Mouse (Mus musculus): ENCODE measurements around the gene Arhgef12.
A peak's percentile ranks its signal among the peaks of the same experiment; 100 is the strongest.

Arhgef12 gene

DNA sequence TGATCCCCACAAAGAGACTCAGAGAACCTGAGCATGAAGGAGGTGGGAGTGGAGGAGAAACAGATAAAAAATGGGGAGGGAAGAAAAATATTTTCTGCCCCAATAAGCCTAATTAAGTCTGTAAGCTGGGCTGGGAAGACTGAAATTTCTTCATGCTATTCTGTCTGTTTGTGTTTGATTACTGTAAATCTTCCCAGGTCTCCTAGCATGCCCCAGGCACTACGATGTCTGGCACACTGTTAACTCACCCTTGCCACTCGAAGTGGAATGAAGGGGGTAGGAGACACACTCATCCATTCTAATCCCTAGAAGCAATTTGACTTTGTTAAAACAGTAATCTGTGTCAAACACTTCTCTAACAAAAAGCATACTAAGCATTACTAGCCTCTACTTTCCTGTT is 35.3 kb downstream of the Arhgef12 start:
- DNase-seq: no peak

DNA sequence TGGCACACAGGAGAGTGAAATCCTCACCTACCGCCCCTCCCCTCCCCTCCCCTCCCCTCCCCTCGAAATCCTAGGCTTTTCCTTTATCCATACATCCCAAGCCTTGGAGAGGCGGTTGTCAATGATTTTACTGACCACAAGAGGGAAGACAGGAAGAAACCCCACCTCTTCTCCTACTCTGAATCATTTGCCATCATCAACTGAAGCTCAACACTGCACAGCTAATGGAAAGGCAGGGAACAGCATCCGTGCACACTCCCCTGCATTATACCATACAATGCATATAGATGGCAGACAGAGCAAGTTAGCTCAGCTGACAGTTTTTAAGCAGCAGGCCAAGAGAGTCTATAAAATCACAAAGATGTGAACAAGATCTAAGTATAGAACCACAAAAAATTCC is 35.9 kb downstream of the Arhgef12 start:
- no peak for DNase-seq

DNA sequence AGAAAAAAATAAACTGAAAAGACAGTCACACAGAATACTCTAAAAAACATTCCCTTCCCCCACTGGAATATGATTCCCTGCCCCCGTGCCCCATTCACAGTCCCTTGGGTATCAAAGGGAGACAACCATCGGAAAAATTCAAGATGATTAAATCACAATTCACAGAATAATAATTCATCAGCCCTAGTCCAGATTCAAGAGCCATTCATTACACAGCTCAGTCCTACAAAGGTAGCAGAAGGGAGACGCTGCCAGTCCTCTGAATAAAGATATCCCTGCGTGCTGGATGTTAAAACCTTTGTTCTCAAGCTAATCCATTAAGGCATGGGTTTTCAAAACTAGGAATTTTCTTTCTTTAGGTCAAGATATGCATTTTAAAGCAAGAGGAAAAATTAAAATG is 36.5 kb downstream of the Arhgef12 start:
- DNase-seq: no peak

DNA sequence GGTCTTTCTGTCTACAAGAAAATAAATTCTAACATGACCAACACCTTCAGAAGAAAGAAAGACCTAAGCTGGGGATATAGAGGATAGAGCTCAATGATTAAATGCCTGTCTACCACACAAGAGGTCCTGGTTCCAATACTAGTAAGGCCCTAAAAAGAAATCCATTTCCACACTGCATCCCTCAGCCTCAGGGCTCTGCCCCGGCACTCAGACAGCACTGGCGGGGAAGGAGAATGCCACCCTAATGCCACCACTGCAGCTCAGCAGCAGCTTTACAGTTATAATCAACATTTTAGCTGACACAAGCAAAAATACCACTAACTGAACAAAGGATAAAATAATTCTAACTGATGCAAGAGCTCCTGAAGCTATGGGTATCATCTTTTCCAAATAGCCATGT is 36.9 kb downstream of the Arhgef12 start:
- no peak for DNase-seq

DNA sequence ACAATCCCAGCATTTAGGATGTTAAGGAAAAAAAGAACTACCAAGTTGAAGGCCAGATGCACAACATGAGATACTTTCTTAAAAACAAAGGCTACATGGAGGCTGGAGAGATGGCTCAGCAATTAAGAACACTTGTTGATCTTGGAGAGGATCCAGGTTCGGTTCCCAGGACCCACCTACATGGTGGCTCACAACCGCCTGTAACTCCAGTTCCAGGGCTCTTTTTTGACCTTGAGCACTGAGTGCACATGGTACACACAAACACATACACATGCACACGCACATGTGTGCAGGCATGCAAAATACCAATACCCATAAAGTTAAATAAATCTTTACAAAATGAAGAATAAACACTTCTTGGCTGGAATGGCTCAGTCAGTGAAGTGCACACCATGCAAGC is 39.1 kb downstream of the Arhgef12 start:
- DNase-seq: no peak

DNA sequence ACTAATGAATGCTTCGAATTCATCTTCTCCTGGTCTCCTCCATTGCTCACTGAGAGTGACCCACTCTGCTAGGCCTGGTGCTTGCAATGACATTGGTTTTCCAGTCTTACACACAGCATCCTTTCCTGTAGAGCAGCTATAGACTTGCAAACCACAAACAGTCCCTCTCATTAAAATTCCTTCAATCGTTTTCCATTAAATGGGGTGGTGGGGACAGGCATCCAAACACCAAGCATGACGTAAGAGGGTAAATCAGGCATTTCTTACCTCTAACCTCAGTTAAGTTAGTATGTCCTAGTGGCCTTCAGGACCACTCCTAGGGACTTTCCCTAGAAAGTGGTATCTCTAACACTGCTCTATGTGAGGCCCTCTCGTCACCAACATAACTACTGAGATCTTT is 41.8 kb downstream of the Arhgef12 start:
- DNase-seq: no peak

DNA sequence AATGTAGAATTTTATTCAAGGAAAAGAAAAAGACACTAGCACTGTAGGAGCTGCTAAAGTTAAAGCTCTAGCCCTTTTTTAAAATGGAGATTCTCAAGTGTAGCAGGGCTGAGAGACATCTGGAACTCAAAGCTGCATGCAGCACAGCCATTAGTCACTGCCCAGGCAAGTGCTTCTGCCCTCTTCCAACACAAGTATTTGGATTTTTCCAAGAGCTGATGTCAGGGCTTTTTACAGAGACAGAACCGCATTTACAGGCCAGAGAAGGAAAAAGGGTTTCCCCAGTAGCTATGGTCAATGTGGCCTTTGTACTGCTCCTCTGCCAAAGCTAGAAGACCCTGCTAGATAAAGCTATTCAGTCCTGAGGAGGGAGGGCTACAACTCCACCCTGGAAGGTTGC is 45.5 kb downstream of the Arhgef12 start:
- no peak for DNase-seq

DNA sequence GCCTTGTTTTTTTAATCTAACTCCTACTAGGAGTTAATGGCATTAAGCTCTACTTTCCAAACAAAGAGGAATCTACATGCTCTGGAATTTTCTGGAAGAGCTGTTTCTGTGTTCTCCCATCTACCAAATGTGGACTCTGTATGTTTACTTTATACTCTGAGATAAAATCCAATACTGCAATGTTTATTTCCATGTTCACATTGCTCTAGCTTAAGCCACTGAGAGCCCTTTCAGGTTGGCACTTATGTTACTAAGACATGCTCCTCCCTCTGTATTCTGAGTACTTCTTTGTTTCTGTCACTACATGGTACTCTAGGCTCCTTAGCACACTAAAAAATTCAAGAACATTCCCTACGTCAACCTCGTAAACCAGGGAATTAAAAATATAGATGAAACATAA is 56.6 kb downstream of the Arhgef12 start:
- DNase-seq: no peak

DNA sequence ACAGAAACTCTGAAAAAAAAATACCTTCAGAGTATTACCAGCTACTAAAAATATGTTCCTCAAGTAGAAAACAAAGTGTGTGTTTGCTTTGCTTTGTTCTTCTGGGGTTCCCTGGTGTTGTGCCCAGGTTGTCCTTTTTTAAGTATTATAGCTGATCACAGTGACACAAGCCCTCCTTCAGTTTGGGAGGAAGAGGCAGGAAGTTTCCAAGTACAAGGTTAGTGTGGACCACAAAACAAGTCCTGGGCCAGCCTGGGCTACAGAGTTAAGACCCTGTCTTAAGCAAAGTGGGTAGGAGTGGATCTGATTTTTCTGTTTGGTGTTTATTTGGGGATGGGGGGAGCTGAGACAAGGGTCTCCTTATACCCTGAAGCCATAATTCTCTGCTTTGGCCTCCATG is 62.6 kb downstream of the Arhgef12 start:
- no peak for DNase-seq

DNA sequence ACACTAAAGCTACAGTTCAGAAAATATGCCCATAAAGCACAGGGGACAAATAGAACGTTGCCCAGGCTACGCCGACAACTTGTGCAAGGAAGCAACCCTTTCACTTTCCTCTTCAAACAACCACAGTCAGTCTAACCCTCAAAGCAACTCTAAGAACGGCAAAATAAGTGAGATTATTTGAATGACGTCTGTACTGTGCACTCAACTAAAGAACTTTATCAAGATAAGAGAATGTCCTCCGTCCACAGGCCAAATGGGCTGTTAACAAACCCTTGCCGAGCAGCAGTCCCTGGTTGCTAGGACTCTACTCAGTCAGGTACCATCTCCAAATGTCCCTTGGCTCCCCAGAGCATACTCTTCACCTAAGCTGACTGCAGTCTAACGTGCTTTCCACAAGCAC is 68.6 kb downstream of the Arhgef12 start:
- DNase-seq: no peak

DNA sequence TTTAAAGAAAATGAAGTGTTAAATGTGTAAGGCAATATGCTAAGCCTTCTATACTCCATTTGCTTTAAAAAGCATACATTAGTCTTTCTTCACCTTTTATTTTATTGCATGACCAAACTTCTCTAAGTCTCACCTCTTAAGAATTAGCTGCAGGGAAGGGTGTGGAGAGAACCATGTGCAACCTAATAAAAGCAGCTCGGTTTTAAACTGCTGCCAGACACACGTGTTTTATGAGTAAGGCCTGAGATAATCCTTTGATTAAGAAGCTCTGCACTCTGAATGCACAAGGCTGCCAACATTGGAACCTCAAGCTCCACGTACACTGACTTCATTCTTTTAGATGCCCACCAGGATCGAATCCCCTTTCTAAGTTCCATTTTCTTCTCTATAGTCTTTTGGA is 71.8 kb downstream of the Arhgef12 start:
- DNase-seq: no peak

DNA sequence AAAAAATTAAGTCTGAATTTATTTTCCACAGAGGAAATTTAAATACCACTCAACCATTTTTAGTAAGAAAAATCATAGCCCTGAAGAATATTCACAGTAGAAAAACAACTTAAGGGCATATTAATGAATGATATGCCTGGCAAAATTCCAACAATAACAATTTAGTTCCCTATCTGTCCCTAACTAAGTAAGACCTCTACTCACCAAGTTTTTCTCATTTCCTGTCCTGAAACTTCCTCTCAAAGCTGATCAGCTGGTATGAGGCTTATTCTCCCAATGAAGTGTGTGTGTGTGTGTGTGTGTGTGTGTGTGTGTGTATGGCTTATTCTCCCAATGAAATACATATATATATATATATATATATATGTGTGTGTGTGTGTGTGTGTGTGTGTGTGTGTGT is 72.8 kb downstream of the Arhgef12 start:
- DNase-seq: no peak

DNA sequence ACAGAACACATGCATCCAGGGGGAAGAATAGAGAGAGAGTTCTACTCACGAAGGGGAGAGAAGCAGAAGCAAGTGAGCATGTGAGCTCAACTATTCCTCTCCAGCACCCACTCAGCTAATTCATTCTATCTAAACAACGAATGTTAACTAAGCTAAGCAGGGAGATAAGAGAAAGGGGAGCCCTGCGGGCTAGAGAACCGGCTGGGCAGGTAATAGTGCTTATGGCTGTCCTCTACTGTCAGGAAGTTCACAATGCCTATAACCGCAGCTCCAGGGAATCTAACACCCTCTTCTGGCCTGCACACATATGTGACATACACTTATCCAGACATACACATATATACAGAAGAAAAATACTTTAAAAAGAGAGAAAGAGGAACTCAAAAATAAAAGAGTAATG is 79.3 kb downstream of the Arhgef12 start:
- no peak for DNase-seq

DNA sequence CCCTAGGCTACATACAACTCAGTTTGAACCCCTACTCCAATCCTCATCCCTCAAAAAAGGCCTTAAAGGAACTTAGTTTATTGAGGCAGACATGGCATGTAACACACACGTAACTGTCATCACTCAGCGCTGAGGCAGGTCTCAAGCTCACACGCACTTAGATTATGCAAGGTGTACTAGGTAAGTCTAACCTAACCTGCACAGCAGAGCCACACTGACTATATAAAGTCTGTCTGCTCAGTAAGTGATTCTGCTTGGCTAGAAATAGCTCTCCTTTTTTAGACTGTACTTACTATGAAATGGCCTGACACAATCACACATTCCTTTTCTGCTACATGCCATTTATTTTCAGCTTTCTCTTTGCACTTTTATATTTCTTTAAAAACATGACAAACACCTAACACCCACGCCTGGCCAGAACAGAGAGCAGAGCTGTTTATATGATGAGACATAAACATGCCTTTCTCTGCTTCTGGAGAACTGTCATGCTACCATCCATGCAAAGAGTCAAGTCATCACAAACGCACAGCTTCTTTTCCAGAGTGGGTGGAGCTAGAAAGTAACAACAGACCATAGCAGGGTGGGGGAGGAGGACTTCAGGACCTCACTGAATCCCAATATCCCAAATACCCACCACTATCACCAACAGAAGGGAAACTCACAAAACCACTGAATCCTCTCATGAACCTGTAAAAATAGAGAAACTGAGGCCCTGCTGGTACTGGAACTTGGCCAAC is 85.4 kb downstream of the Arhgef12 start:
- DNase-seq: no peak

DNA sequence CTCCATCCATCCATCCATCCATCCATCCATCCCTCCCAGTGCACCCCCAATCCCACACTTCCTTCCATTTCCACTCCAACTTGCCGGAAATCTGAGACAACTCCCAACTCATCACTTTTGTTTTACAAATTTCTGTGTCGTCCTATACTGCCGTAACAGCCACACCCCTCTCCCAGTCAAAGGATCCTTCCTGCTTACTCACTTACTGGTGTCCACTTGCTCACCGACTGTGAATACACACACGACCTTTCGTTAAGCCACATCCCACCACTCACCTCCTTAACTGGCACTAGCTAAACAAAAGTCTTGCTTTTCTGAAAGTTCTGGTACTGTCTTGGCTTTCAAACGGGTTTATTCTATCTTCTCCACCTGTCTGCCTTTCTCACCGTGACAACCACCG is 87.4 kb downstream of the Arhgef12 start:
- no peak for DNase-seq

DNA sequence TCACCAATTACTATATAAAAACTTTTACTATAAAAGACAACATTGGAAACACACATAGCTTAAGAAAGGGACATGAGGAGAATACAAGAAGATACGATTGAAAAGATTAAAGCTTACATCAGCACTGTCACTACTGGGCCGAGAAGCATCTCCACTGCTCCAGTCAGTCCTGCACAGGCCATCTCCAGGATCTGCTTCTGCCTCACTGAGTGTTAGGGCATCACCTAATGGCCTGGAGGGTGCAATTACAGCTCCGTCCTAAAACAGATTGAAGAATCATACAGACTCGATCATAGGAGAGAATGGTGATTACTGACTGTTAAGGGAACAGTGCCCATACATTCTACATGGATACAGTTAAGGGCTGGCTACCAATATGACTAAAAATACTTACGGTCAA is 91.3 kb downstream of the Arhgef12 start:
- no peak for DNase-seq

DNA sequence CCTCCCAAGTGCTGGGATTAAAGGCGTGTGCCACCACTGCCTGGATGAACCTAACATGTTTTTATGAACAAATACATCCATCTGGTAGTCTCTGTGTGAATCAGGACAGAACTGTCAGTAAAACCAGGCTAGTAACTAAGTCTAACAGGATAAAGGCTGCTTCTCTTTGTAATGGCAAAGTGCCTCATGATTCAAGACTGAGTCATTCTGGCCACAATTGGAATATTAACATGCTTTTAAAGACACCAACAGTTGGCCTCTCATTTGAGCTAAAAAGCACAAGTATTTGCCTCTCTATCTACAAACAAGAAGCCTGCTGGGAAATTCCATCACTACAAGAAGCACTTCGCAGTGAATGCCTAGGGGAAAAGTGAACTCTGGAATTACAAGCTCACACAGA is 91.7 kb downstream of the Arhgef12 start:
- DNase-seq: no peak

DNA sequence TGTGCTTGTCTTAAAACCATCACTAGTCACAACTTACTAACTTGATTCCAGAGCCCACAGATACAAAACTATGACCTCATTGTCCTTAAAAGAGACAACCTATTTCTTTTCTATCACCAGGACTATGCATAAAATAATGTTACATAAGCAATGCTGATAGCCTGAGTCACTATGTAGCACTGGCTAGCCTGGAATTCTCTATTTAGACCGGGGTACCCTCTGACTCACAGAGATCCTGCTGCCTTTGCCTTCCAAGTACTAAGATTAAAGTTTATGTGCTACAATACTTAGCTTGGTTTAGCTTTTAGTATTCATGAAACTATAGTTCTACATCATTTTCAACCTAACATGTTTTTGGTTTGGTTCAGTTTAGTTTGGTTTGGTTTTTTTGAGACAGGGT is 92.2 kb downstream of the Arhgef12 start:
- no peak for DNase-seq

DNA sequence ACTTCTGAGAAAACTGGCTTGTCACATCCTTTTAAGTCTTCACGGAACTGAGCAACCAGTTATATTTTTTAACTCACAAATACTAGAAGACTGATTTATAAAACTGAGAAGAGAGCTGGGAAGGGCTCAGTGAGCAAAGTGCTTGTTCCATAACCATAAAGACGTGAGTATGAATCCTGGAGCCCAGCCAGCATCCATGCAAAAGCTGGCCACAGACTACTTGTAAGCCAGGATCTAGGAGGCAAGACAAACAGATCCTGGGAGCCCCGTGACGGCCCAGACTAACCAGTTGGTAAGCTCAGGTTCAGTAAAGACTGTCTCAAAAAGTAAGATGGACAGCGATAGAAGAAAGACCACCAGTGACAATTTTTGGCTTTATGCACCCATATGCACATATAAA is 94.5 kb downstream of the Arhgef12 start:
- DNase-seq: no peak

DNA sequence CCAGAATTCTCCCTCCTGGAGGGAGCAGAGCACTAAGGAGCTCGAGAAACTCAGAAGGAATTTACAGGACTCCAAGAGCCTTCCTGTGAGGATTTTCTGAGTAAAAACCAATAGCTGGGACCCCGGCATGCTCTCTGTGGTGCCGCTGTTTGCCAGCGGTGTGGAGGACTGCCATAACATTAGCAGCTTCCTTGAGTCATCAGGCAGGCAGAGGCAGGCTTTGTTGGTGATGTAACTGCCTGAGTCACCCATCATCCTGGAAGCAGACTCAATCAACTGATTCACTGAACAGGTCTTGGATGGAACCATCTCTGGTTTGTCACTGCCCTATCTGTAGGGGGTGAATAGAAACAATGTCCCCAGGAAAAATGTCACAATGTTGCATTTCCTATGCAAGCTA is 96.0 kb downstream of the Arhgef12 start:
- no peak for DNase-seq

DNA sequence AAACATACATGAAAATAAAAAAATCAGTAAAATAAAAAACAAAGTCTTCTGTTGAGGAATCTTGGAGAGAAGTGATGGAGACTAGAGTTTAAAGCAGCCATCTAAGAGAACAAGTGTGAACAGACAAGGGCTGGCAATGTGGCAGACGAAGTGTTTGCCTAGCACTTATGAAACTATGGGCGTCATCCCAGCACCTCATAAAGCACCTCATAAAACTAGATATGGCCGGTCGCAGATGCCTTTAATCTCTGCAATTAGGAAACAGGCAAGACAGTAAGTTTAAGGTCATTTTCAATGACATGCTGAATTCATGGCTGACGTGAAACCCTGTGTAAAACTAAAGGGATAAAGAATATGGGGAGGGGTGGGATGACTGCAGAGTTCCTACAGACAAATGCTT is 103.2 kb downstream of the Arhgef12 start:
- DNase-seq: no peak

DNA sequence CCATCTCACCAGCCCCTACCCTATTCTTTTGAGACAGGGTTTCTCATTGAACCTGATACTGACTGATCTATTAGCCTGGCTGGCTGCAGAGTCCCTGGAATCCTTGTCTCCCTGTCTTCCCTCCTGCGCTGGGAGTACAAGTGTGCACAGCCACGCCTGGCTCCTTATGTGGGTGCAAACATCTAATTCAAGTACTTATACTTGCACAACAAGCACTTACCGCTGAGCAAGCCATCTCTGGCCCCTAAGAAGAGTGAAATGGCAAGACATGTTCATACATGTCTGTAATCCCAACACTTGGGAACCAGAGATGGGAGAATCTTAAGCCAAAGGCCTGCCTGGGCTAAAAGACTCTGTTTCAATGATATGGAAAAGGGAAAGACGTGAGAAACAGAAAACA is 104.0 kb downstream of the Arhgef12 start:
- no peak for DNase-seq

DNA sequence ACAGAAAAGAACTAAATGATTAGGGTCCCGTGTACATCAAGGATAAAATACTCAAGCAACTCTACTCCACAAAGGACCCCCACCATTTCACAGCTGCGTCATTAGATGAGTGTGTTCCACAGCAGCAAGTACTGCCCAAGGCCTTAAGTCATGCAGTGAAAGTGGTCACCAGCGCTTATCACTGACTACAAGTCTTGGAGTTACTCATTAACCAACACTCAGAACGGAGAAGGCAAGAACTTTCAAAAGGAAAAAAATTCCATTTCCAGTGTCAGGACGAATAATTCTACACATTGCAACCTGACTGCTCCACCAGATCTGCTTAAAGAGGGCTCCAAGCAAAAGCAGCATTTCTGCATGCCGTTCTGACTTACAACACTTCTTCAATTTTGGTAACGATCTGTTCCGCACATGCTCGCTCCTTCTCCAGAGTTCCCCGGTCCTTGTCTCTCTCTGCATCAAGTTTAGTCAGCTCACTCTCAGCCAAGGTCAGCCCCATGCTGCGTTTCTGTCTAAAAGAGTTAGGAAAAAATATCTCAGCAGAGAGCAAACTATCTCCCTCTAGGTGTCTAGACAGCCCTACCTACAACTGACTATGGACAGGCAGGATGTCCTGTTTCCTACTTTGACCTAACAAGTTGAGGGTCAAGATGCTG is 106.3 kb downstream of the Arhgef12 start:
- no peak for DNase-seq

DNA sequence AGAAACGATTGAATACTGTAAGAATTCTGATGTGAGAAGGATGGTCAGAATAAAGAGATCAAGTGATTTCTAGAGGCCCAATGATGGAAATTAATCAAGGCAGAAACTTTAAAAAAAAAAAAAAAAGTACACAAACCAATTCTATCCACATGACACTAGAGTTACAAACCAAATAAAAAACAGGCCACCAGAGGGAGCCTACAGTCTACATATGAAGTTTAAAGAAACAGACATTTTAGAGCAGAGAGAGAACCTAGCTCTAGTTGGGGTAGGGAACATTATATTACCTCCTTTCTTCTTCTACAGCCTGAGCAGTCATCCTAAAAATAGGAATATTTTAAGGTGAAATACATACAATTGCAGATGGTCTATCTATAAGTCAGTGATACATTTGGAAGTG is 107.0 kb downstream of the Arhgef12 start:
- peak; percentile 70 for DNase-seq

DNA sequence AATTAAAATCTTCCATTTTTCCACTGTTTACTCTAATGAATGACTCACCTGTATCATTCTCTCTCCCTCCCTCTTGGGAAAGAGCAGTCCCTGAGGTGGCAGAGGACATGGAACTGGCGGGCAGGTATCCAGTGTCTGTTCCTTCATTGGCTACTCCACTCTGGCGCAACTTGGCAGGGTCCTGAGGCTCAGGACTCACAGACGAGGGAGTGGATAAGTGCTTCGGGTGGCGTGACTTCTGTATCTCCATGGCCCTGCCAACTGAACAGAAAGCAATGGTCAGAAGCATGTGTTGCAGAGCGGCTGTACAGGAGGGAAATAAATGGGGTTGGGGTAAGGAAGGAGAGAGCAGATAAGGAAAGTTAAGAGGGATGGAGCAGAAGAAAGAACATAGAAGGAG is 109.5 kb downstream of the Arhgef12 start:
- DNase-seq: no peak

All from lung, postnatal 14 days (tissue).